Mouse (Mus musculus): ENCODE data around the gene Baiap2. TPM values are rescaled to one million over a fixed set of nuclear protein-coding genes. Genes with fewer than 3 reads are reported as not detected.

Gene Baiap2
- total RNA-seq, 1 experiment from 2014 or later: 10.6 TPM

- ATAC-seq (replicated peaks in 1 of 2; ENCODE audit: insufficient read depth in 1 of 2, low FRiP score in 2 of 2, low TSS enrichment in 1 of 2, low read depth in 1 of 2, poor library complexity in 2 of 2, severe bottlenecking in 2 of 2): no peak
These were observed 70.1 kb downstream of the Baiap2 start for GRCm38 (mm10) chr11:120012702-120013101.

- peak; percentile 70 to 80 for ATAC-seq (replicated peaks in 1 of 2; ENCODE audit: insufficient read depth in 1 of 2, low FRiP score in 2 of 2, low TSS enrichment in 1 of 2, low read depth in 1 of 2, poor library complexity in 2 of 2, severe bottlenecking in 2 of 2)
These were observed 70.7 kb downstream of the Baiap2 start for GRCm38 (mm10) chr11:120013174-120013711.

GRCm38 (mm10) chr11:120014758-120015157 is 72.2 kb downstream of the Baiap2 start:
- ATAC-seq (replicated peaks in 1 of 2; ENCODE audit: insufficient read depth in 1 of 2, low FRiP score in 2 of 2, low TSS enrichment in 1 of 2, low read depth in 1 of 2, poor library complexity in 2 of 2, severe bottlenecking in 2 of 2): no peak

GRCm38 (mm10) chr11:120017011-120017410 is 74.4 kb downstream of the Baiap2 start:
- no peak for ATAC-seq (replicated peaks in 1 of 2; ENCODE audit: insufficient read depth in 1 of 2, low FRiP score in 2 of 2, low TSS enrichment in 1 of 2, low read depth in 1 of 2, poor library complexity in 2 of 2, severe bottlenecking in 2 of 2)

GRCm38 (mm10) chr11:120019542-120020440 is 77.2 kb downstream of the Baiap2 start:
- ATAC-seq (replicated peaks in 1 of 2; ENCODE audit: insufficient read depth in 1 of 2, low FRiP score in 2 of 2, low TSS enrichment in 1 of 2, low read depth in 1 of 2, poor library complexity in 2 of 2, severe bottlenecking in 2 of 2): no peak

- no peak for ATAC-seq (replicated peaks in 1 of 2; ENCODE audit: insufficient read depth in 1 of 2, low FRiP score in 2 of 2, low TSS enrichment in 1 of 2, low read depth in 1 of 2, poor library complexity in 2 of 2, severe bottlenecking in 2 of 2)
These were observed 78.8 kb downstream of the Baiap2 start for GRCm38 (mm10) chr11:120021367-120021766.

GRCm38 (mm10) chr11:120022216-120022615 is 79.7 kb downstream of the Baiap2 start:
- no peak for ATAC-seq (replicated peaks in 1 of 2; ENCODE audit: insufficient read depth in 1 of 2, low FRiP score in 2 of 2, low TSS enrichment in 1 of 2, low read depth in 1 of 2, poor library complexity in 2 of 2, severe bottlenecking in 2 of 2)

GRCm38 (mm10) chr11:120022841-120023240 is 80.3 kb downstream of the Baiap2 start:
- ATAC-seq (replicated peaks in 1 of 2; ENCODE audit: insufficient read depth in 1 of 2, low FRiP score in 2 of 2, low TSS enrichment in 1 of 2, low read depth in 1 of 2, poor library complexity in 2 of 2, severe bottlenecking in 2 of 2): no peak

GRCm38 (mm10) chr11:120026941-120027340 is 84.4 kb downstream of the Baiap2 start:
- no peak for ATAC-seq (replicated peaks in 1 of 2; ENCODE audit: insufficient read depth in 1 of 2, low FRiP score in 2 of 2, low TSS enrichment in 1 of 2, low read depth in 1 of 2, poor library complexity in 2 of 2, severe bottlenecking in 2 of 2)

GRCm38 (mm10) chr11:120028319-120029092 is 85.9 kb downstream of the Baiap2 start:
- ATAC-seq (replicated peaks in 1 of 2; ENCODE audit: insufficient read depth in 1 of 2, low FRiP score in 2 of 2, low TSS enrichment in 1 of 2, low read depth in 1 of 2, poor library complexity in 2 of 2, severe bottlenecking in 2 of 2): no peak

- no peak for ATAC-seq (replicated peaks in 1 of 2; ENCODE audit: insufficient read depth in 1 of 2, low FRiP score in 2 of 2, low TSS enrichment in 1 of 2, low read depth in 1 of 2, poor library complexity in 2 of 2, severe bottlenecking in 2 of 2)
These were observed 87.0 kb downstream of the Baiap2 start for GRCm38 (mm10) chr11:120029431-120030144.

- peak; percentile 60 to 79 for ATAC-seq (replicated peaks in 1 of 2; ENCODE audit: insufficient read depth in 1 of 2, low FRiP score in 2 of 2, low TSS enrichment in 1 of 2, low read depth in 1 of 2, poor library complexity in 2 of 2, severe bottlenecking in 2 of 2)
These were observed 87.8 kb downstream of the Baiap2 start for GRCm38 (mm10) chr11:120030145-120030901.

- no peak for ATAC-seq (replicated peaks in 1 of 2; ENCODE audit: insufficient read depth in 1 of 2, low FRiP score in 2 of 2, low TSS enrichment in 1 of 2, low read depth in 1 of 2, poor library complexity in 2 of 2, severe bottlenecking in 2 of 2)
These were observed 89.5 kb downstream of the Baiap2 start for GRCm38 (mm10) chr11:120032052-120032451.

- no peak for ATAC-seq (replicated peaks in 1 of 2; ENCODE audit: insufficient read depth in 1 of 2, low FRiP score in 2 of 2, low TSS enrichment in 1 of 2, low read depth in 1 of 2, poor library complexity in 2 of 2, severe bottlenecking in 2 of 2)
These were observed 90.9 kb downstream of the Baiap2 start for GRCm38 (mm10) chr11:120033473-120033872.

- no peak for ATAC-seq (replicated peaks in 1 of 2; ENCODE audit: insufficient read depth in 1 of 2, low FRiP score in 2 of 2, low TSS enrichment in 1 of 2, low read depth in 1 of 2, poor library complexity in 2 of 2, severe bottlenecking in 2 of 2)
These were observed 91.7 kb downstream of the Baiap2 start for GRCm38 (mm10) chr11:120034306-120034705.

- ATAC-seq (replicated peaks in 1 of 2; ENCODE audit: insufficient read depth in 1 of 2, low FRiP score in 2 of 2, low TSS enrichment in 1 of 2, low read depth in 1 of 2, poor library complexity in 2 of 2, severe bottlenecking in 2 of 2): peak; percentile 58 to 72; a peak in 2 of 4 replicates
These were observed 92.2 kb downstream of the Baiap2 start for GRCm38 (mm10) chr11:120034762-120035161.

- ATAC-seq (replicated peaks in 1 of 2; ENCODE audit: insufficient read depth in 1 of 2, low FRiP score in 2 of 2, low TSS enrichment in 1 of 2, low read depth in 1 of 2, poor library complexity in 2 of 2, severe bottlenecking in 2 of 2): 0 out of 4 replicates have a peak, but pooled peaks of 1 of the 2 experiments have one; percentile 5
These were observed 97.0 kb downstream of the Baiap2 start for GRCm38 (mm10) chr11:120039581-120039980.

Data from hematopoietic stem cell, adult 5-6 weeks (primary cell).